Mouse (Mus musculus) forebrain, embryonic 16.5 days (tissue): ENCODE data around the gene Entr1. TPM values are rescaled to one million over a fixed set of nuclear protein-coding genes. Genes with fewer than 3 reads are reported as not detected.

ENCODE experiments used
- ATAC-seq: fragments of 200-750 bp; cut with Nextera tagmentation; 2 replicates; pipeline ENCODE4 v1.8.0; 2017; ENCODE audit warnings: mild to moderate bottlenecking, moderate library complexity
- H3K27ac ChIP-seq: fragments of 300-500 bp; sonication (generic); 2 replicates; pipeline ENCODE4 v1.5.1; 2014; ENCODE audit warnings: low read length, control low read depth
- H3K27me3 ChIP-seq: fragments of 300-500 bp; sonication (generic); replicated peaks from 2 replicates; pipeline ENCODE4 v1.6.1; 2014; ENCODE audit warnings: low read length; ENCODE audit not compliant: control insufficient read depth, insufficient read depth
- H3K36me3 ChIP-seq: fragments of 300-500 bp; sonication (generic); 2 replicates; pipeline ENCODE4 v1.6.1; 2014; ENCODE audit not compliant: control insufficient read depth, insufficient read depth
- H3K4me1 ChIP-seq: fragments of 300-500 bp; sonication (generic); replicated peaks from 2 replicates; pipeline ENCODE4 v1.6.1; 2014; ENCODE audit warnings: low read length; ENCODE audit not compliant: control insufficient read depth, insufficient read depth
- H3K4me2 ChIP-seq: fragments of 300-500 bp; sonication (generic); 2 replicates; pipeline ENCODE4 v1.6.1; 2014; ENCODE audit warnings: mild to moderate bottlenecking, low read length, control low read depth
- H3K4me3 ChIP-seq: fragments of 300-500 bp; sonication (generic); replicated peaks from 2 replicates; pipeline ENCODE4 v1.5.1; 2014; ENCODE audit warnings: mild to moderate bottlenecking, low read length, control low read depth
- H3K9ac ChIP-seq: fragments of 300-500 bp; sonication (generic); replicated peaks from 2 replicates; pipeline ENCODE4 v1.6.1; 2014; ENCODE audit warnings: low read depth, low read length, control low read depth
- H3K9me3 ChIP-seq: fragments of 300-500 bp; sonication (generic); 2 replicates; pipeline ENCODE4 v1.6.1; 2016; ENCODE audit warnings: low read length; ENCODE audit not compliant: control insufficient read depth
- WGBS: fragments of 180-500 bp; shearing (Covaris S2); extraction: QIAGEN DNeasy Blood & Tissue Kit; methylation state at CpG from one replicate; pipeline ENCODE4 v1.1.7; 2014; 5-methylcytosine and 5-hydroxymethylcytosine counted together
- polyA plus RNA-seq: library from polyadenylated mRNA; unstranded; fragments of >200 nt; fragmentation: Nextera tagmentation; extraction: Ambion mirVana; gene quantifications from 2 replicates; pipeline ENCODE4 v1.2.1, GENCODE M21; 2015

Gene Entr1
- polyA plus RNA-seq, 1 experiment from 2014 or later, result 208 TPM

- Histone ChIP-seq H3K4me1 (no peaks in the 10 kb centered on the region), H3K36me3 (peaks cover 43% of the 10 kb centered on the region), H3K9ac (no peak overlapping the region), H3K4me2 (no peak overlapping the region), H3K9me3 (no peaks in the 10 kb centered on the region), H3K27me3 (no peaks in the 10 kb centered on the region), H3K4me3 (no peak overlapping the region), H3K27ac (no peak overlapping the region)
- ATAC-seq, result no peak
These were observed 27.9 kb upstream of the Entr1 start for GRCm38 (mm10) chr2:26417066-26417465.

GRCm38 (mm10) chr2:26410931-26411411, 21.9 kb upstream of the Entr1 start:
- H3K27me3 ChIP-seq, result no peaks in the 10 kb centered on the region
- no peak overlapping the region for H3K27ac ChIP-seq
- no peaks in the 10 kb centered on the region for H3K9me3 ChIP-seq
- no peak overlapping the region for H3K4me2 ChIP-seq
- H3K4me3 ChIP-seq, result no peak overlapping the region
- peaks cover 28% of the 10 kb centered on the region for H3K4me1 ChIP-seq
- H3K9ac ChIP-seq, result no peak overlapping the region
- ATAC-seq, result no peak
- H3K36me3 ChIP-seq, result peaks cover 24% of the 10 kb centered on the region
- WGBS, result 55% methylated on average over 4 of the region's 5 CpGs

- Histone ChIP-seq H3K4me3 (no peak overlapping the region), H3K4me2 (no peak overlapping the region), H3K9me3 (no peaks in the 10 kb centered on the region), H3K4me1 (peaks cover 35% of the 10 kb centered on the region), H3K27ac (no peak overlapping the region), H3K9ac (no peak overlapping the region), H3K27me3 (no peaks in the 10 kb centered on the region), H3K36me3 (peaks cover 15% of the 10 kb centered on the region)
- ATAC-seq, result no peak
- 72% methylated on average over 5 of the region's 5 CpGs for WGBS
These were observed 21.0 kb upstream of the Entr1 start for GRCm38 (mm10) chr2:26410091-26410490.

- Histone ChIP-seq H3K9me3 (no peaks in the 10 kb centered on the region), H3K27ac (no peak overlapping the region), H3K9ac (peak overlapping the region; percentile 92), H3K4me2 (peak overlapping the region; percentile 93), H3K4me1 (peaks cover 35% of the 10 kb centered on the region), H3K36me3 (peaks cover 11% of the 10 kb centered on the region), H3K4me3 (peak overlapping the region; percentile 88), H3K27me3 (no peaks in the 10 kb centered on the region)
- 57% methylated on average over 3 of the region's 3 CpGs for WGBS
- ATAC-seq, result peak; percentile 14; the same call in 1 of the 2 replicates
These were observed 20.2 kb upstream of the Entr1 start for GRCm38 (mm10) chr2:26409362-26409761.

GRCm38 (mm10) chr2:26408515-26409356, 19.6 kb upstream of the Entr1 start, which contains the start of gene Inpp5e:
Gene Inpp5e, minus strand, starts transcription at chr2:26409203.
- ATAC-seq, result peak; percentile 94
- no peaks in the 10 kb centered on the region for H3K9me3 ChIP-seq
- H3K36me3 ChIP-seq, result peaks cover 6% of the 10 kb centered on the region
- peak within 1 kb of the TSS; percentile 88 for H3K4me3 ChIP-seq
- H3K27ac ChIP-seq, result peak within 1 kb of the TSS; percentile 54
- WGBS, result under 1% methylated on average over 56 of the region's 57 CpGs
- peak within 1 kb of the TSS; percentile 93 for H3K4me2 ChIP-seq
- peak within 1 kb of the TSS; percentile 92 for H3K9ac ChIP-seq
- H3K27me3 ChIP-seq, result no peaks in the 10 kb centered on the region
- peaks cover 35% of the 10 kb centered on the region for H3K4me1 ChIP-seq

GRCm38 (mm10) chr2:26403306-26403705, 14.2 kb upstream of the Entr1 start:
- H3K9ac ChIP-seq, result no peak overlapping the region
- ATAC-seq, result no peak
- H3K27me3 ChIP-seq, result no peaks in the 10 kb centered on the region
- H3K4me2 ChIP-seq, result no peak overlapping the region
- H3K4me1 ChIP-seq, result peaks cover 34% of the 10 kb centered on the region
- H3K36me3 ChIP-seq, result peaks cover 24% of the 10 kb centered on the region
- H3K27ac ChIP-seq, result no peak overlapping the region
- no peak overlapping the region for H3K4me3 ChIP-seq
- no peaks in the 10 kb centered on the region for H3K9me3 ChIP-seq
- 84% methylated on average over 8 of the region's 8 CpGs for WGBS

- Histone ChIP-seq H3K4me1 (peaks cover 23% of the 10 kb centered on the region), H3K4me3 (no peak overlapping the region), H3K27me3 (no peaks in the 10 kb centered on the region), H3K27ac (no peak overlapping the region), H3K9me3 (no peaks in the 10 kb centered on the region), H3K4me2 (no peak overlapping the region), H3K9ac (no peak overlapping the region), H3K36me3 (peaks cover 27% of the 10 kb centered on the region)
- WGBS, result 91% methylated on average over 1 of the region's 1 CpGs
- no peak for ATAC-seq
These were observed 13.1 kb upstream of the Entr1 start for GRCm38 (mm10) chr2:26402265-26402664.

- no peak for ATAC-seq
- Histone ChIP-seq H3K27ac (no peak overlapping the region), H3K9me3 (no peaks in the 10 kb centered on the region), H3K4me3 (no peak overlapping the region), H3K4me2 (no peak overlapping the region), H3K36me3 (peaks cover 39% of the 10 kb centered on the region), H3K4me1 (peaks cover 11% of the 10 kb centered on the region), H3K27me3 (no peaks in the 10 kb centered on the region), H3K9ac (no peak overlapping the region)
- WGBS, result 85% methylated on average over 4 of the region's 4 CpGs
These were observed 11.9 kb upstream of the Entr1 start for GRCm38 (mm10) chr2:26401023-26401422.

GRCm38 (mm10) chr2:26400296-26400695, 11.2 kb upstream of the Entr1 start:
- Histone ChIP-seq H3K9ac (no peak overlapping the region), H3K4me2 (no peak overlapping the region), H3K36me3 (peaks cover 47% of the 10 kb centered on the region), H3K9me3 (no peaks in the 10 kb centered on the region), H3K4me1 (peaks cover 4% of the 10 kb centered on the region), H3K27me3 (no peaks in the 10 kb centered on the region), H3K27ac (no peak overlapping the region), H3K4me3 (no peak overlapping the region)
- no peak for ATAC-seq
- 88% methylated on average over 5 of the region's 5 CpGs for WGBS
